Mouse (Mus musculus): ENCODE measurements around the gene Fgf18. TPM values are rescaled to one million over a fixed set of nuclear protein-coding genes. Genes with fewer than 3 reads are reported as not detected.

Fgf18 gene
- polyA plus RNA-seq, 1 experiment from 2014 or later = 16.0 TPM

GRCm38 (mm10) chr11:33079424-33079823 is 67.8 kb downstream of the Fgf18 start:
- no peak overlapping the region for H3K4me2 ChIP-seq (ENCODE audit: low read depth, low read length)
- no peaks in the 10 kb centered on the region for H3K9me3 ChIP-seq (ENCODE audit: control insufficient read depth, low read length)
- no peak for ATAC-seq (ENCODE audit: low read depth)
- peaks cover 25% of the 10 kb centered on the region for H3K4me1 ChIP-seq (ENCODE audit: control insufficient read depth, insufficient read depth, low read length)
- H3K9ac ChIP-seq (ENCODE audit: low read depth, low read length) = no peak overlapping the region
- no peak overlapping the region for H3K4me3 ChIP-seq (ENCODE audit: low read depth, low read length)
- WGBS = 60% methylated on average over 6 of the region's 6 CpGs
- DNase-seq (ENCODE audit: low spot score) = no peak
- H3K27ac ChIP-seq (replicated peaks; ENCODE audit: low read depth, low read length) = no peak overlapping the region
- no peaks in the 10 kb centered on the region for H3K36me3 ChIP-seq (ENCODE audit: control insufficient read depth, insufficient read depth, low read length)
- H3K27me3 ChIP-seq (replicated peaks; ENCODE audit: control insufficient read depth, insufficient read depth, low read length) = no peaks in the 10 kb centered on the region

DNA sequence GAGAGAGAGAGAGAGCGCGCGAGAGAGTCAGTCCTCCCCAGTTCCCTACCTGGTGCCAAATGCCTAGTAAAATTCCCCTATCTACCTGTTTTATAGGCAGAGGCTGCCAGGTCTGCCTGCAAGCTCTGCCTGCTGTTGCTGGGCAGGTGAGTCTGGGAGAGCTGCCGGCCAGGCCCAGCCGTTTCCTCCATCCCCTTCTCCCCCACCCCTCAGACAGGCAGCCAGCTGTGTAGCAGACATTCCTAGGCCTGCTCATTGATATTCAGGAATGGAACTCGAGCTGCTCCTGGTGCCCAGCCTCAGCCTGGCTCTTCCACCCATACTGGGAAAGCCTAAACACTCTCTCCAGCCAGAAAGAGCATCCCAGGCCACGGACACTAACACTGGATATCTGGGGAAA is 69.2 kb downstream of the Fgf18 start:
- Histone ChIP-seq H3K4me1 (ENCODE audit: control insufficient read depth, insufficient read depth, low read length) (peaks cover 21% of the 10 kb centered on the region), H3K4me2 (ENCODE audit: low read depth, low read length) (no peak overlapping the region), H3K27me3 (replicated peaks; ENCODE audit: control insufficient read depth, insufficient read depth, low read length) (no peaks in the 10 kb centered on the region), H3K9ac (ENCODE audit: low read depth, low read length) (no peak overlapping the region), H3K9me3 (ENCODE audit: control insufficient read depth, low read length) (no peaks in the 10 kb centered on the region), H3K4me3 (ENCODE audit: low read depth, low read length) (no peak overlapping the region), H3K36me3 (ENCODE audit: control insufficient read depth, insufficient read depth, low read length) (no peaks in the 10 kb centered on the region), H3K27ac (replicated peaks; ENCODE audit: low read depth, low read length) (peak overlapping the region; percentile 9; the same call in 1 of the 2 replicates)
- WGBS = 37% methylated on average over 7 of the region's 7 CpGs
- ATAC-seq (ENCODE audit: low read depth) = peak; percentile 82
- peak; percentile 57 for DNase-seq (ENCODE audit: low spot score)

DNA sequence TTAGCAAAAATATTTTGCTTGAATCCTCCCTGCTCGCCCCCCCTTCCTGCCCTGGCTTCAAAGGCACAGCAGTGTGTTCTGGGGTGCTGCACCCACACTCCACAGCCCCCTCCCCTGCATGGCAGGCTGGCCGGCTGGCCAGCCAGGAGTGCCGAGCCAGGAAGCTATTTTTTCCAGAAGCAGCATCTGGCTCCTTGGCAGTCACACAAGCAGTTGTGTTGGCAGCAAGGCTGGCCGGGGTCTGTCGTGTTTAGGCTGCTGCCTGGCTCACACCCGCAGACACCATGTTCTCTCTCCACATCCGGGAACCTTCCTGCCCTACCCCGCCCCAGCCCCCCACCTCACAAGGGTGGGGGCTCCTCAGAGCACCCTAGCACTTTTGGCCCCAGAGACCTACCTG is 71.9 kb downstream of the Fgf18 start:
- ATAC-seq (ENCODE audit: low read depth) (no peak), DNase-seq (ENCODE audit: low spot score) (peak; percentile 67)
- H3K4me2 ChIP-seq (ENCODE audit: low read depth, low read length) = no peak overlapping the region
- 43% methylated on average over 8 of the region's 8 CpGs for WGBS
- H3K27me3 ChIP-seq (replicated peaks; ENCODE audit: control insufficient read depth, insufficient read depth, low read length) = no peaks in the 10 kb centered on the region
- peaks cover 21% of the 10 kb centered on the region for H3K4me1 ChIP-seq (ENCODE audit: control insufficient read depth, insufficient read depth, low read length)
- H3K9ac ChIP-seq (ENCODE audit: low read depth, low read length) = no peak overlapping the region
- no peak overlapping the region for H3K4me3 ChIP-seq (ENCODE audit: low read depth, low read length)
- H3K9me3 ChIP-seq (ENCODE audit: control insufficient read depth, low read length) = no peaks in the 10 kb centered on the region
- H3K36me3 ChIP-seq (ENCODE audit: control insufficient read depth, insufficient read depth, low read length) = no peaks in the 10 kb centered on the region
- H3K27ac ChIP-seq (replicated peaks; ENCODE audit: low read depth, low read length) = peak overlapping the region; percentile 30; the same call in 1 of the 2 replicates

- Histone ChIP-seq H3K4me2 (ENCODE audit: low read depth, low read length) (no peak overlapping the region), H3K9ac (ENCODE audit: low read depth, low read length) (no peak overlapping the region), H3K27me3 (replicated peaks; ENCODE audit: control insufficient read depth, insufficient read depth, low read length) (no peaks in the 10 kb centered on the region), H3K4me3 (ENCODE audit: low read depth, low read length) (no peak overlapping the region), H3K27ac (replicated peaks; ENCODE audit: low read depth, low read length) (peak overlapping the region; percentile 45; the same call in 1 of the 2 replicates), H3K9me3 (ENCODE audit: control insufficient read depth, low read length) (no peaks in the 10 kb centered on the region), H3K4me1 (ENCODE audit: control insufficient read depth, insufficient read depth, low read length) (peaks cover 21% of the 10 kb centered on the region), H3K36me3 (ENCODE audit: control insufficient read depth, insufficient read depth, low read length) (no peaks in the 10 kb centered on the region)
- no peak for ATAC-seq (ENCODE audit: low read depth)
- WGBS = 79% methylated on average over 7 of the region's 7 CpGs
- no peak for DNase-seq (ENCODE audit: low spot score)
These were observed 72.7 kb downstream of the Fgf18 start for GRCm38 (mm10) chr11:33074541-33074940.

DNA sequence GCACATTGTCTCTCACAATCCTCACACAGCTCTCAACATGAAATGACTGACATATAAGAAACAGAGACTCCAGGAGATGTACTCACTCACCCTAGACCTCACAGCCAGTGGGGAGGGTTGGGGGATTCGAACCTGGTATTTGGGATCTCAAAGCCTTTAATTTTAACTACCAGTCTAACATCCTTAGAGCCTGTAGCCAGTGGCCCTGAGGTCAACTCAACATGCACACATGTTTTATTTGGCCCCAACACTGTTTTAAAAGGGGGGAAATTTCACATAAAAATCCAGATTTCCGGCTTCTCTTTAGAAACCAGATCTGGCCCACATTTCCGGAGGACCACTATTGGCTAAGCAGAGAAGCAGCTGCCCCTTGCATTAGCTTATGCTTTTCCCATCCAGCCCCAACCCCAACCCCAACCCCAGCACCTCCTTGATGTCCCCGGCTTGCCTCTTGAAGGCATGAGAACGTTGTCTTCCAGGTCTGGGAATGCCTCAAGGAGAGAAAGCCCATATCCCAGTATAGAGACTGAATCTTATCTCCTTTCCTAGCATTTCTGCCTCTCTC is 75.8 kb downstream of the Fgf18 start:
- Histone ChIP-seq H3K27ac (replicated peaks; ENCODE audit: low read depth, low read length) (no peak overlapping the region), H3K9ac (ENCODE audit: low read depth, low read length) (no peak overlapping the region), H3K4me1 (ENCODE audit: control insufficient read depth, insufficient read depth, low read length) (peaks cover 11% of the 10 kb centered on the region), H3K4me2 (ENCODE audit: low read depth, low read length) (no peak overlapping the region), H3K4me3 (ENCODE audit: low read depth, low read length) (no peak overlapping the region), H3K27me3 (replicated peaks; ENCODE audit: control insufficient read depth, insufficient read depth, low read length) (no peaks in the 10 kb centered on the region), H3K36me3 (ENCODE audit: control insufficient read depth, insufficient read depth, low read length) (no peaks in the 10 kb centered on the region), H3K9me3 (ENCODE audit: control insufficient read depth, low read length) (no peaks in the 10 kb centered on the region)
- WGBS = 78% methylated on average over 5 of the region's 5 CpGs
- no peak for DNase-seq (ENCODE audit: low spot score)
- ATAC-seq (ENCODE audit: low read depth) = no peak

- H3K9me3 ChIP-seq (ENCODE audit: control insufficient read depth, low read length) = no peaks in the 10 kb centered on the region
- DNase-seq (ENCODE audit: low spot score) = peak; percentile 64
- H3K36me3 ChIP-seq (ENCODE audit: control insufficient read depth, insufficient read depth, low read length) = no peaks in the 10 kb centered on the region
- H3K27ac ChIP-seq (replicated peaks; ENCODE audit: low read depth, low read length) = no peak overlapping the region
- H3K4me1 ChIP-seq (ENCODE audit: control insufficient read depth, insufficient read depth, low read length) = peaks cover 10% of the 10 kb centered on the region
- no peak overlapping the region for H3K4me2 ChIP-seq (ENCODE audit: low read depth, low read length)
- H3K4me3 ChIP-seq (ENCODE audit: low read depth, low read length) = no peak overlapping the region
- peak; percentile 62 for ATAC-seq (ENCODE audit: low read depth)
- no peaks in the 10 kb centered on the region for H3K27me3 ChIP-seq (replicated peaks; ENCODE audit: control insufficient read depth, insufficient read depth, low read length)
- H3K9ac ChIP-seq (ENCODE audit: low read depth, low read length) = no peak overlapping the region
- WGBS = 58% methylated on average over 5 of the region's 6 CpGs
These were observed 76.7 kb downstream of the Fgf18 start for GRCm38 (mm10) chr11:33070520-33070919.

Other genes with a start within 250 kb of the Fgf18 start
- 1,018 and 1,100 TPM in 2 replicates for gene Npm1, start 15.8 kb upstream of the Fgf18 start, polyA plus RNA-seq (2014; fragmentation: Nextera tagmentation; extraction: Ambion mirVana)
- gene Tlx3, start 56.2 kb upstream of the Fgf18 start, polyA plus RNA-seq (2014; fragmentation: Nextera tagmentation; extraction: Ambion mirVana) = 1.8 and 1.9 TPM in 2 replicates
- gene Gm12117, start 129.3 kb upstream of the Fgf18 start, polyA plus RNA-seq (2014; fragmentation: Nextera tagmentation; extraction: Ambion mirVana) = not detected in 2 replicates